Mouse (Mus musculus) kidney, postnatal 0 days (tissue): ENCODE results near the gene Lmf1. TPM values are rescaled to one million over a fixed set of nuclear protein-coding genes. Genes with fewer than 3 reads are reported as not detected.
A peak's percentile ranks its signal among the peaks of the same experiment; 100 is the strongest.

Experiments
- ATAC-seq: fragments of 200-750 bp; cut with Nextera tagmentation; replicated peaks from 2 replicates; pipeline ENCODE4 v1.8.0; 2017; ENCODE audit warnings: low read depth, moderate number of reproducible peaks, moderate TSS enrichment, moderate library complexity; ENCODE audit not compliant: low FRiP score
- DNase-seq: peaks from one replicate; pipeline ENCODE4 v3.0.0-alpha.2; 2016; ENCODE audit warnings: low spot score
- H3K27ac ChIP-seq: fragments of 300-500 bp; sonication (generic); 2 replicates; pipeline ENCODE4 v1.5.1; 2014; ENCODE audit warnings: mild to moderate bottlenecking
- H3K27me3 ChIP-seq: fragments of 300-500 bp; sonication (generic); 2 replicates; pipeline ENCODE4 v1.6.1; 2014; ENCODE audit warnings: low read length, mixed read lengths; ENCODE audit not compliant: insufficient read depth
- H3K36me3 ChIP-seq: fragments of 300-500 bp; sonication (generic); 2 replicates; pipeline ENCODE4 v1.6.1; 2014; ENCODE audit warnings: low read length, mixed read lengths; ENCODE audit not compliant: insufficient read depth
- H3K4me1 ChIP-seq: fragments of 300-500 bp; sonication (generic); replicated peaks from 2 replicates; pipeline ENCODE4 v1.6.1; 2014; ENCODE audit warnings: antibody characterized with exemption, low read length, mixed read lengths; ENCODE audit not compliant: insufficient read depth
- H3K4me2 ChIP-seq: fragments of 300-500 bp; sonication (generic); 2 replicates; pipeline ENCODE4 v1.6.1; 2014; ENCODE audit warnings: mild to moderate bottlenecking, low read length, moderate library complexity, mixed read lengths
- H3K4me3 ChIP-seq: fragments of 300-500 bp; sonication (generic); replicated peaks from 2 replicates; pipeline ENCODE4 v1.5.1; 2014; ENCODE audit warnings: low read depth, low read length
- H3K9ac ChIP-seq: fragments of 300-500 bp; sonication (generic); 2 replicates; pipeline ENCODE4 v1.6.1; 2014; ENCODE audit warnings: low read depth, low read length
- H3K9me3 ChIP-seq: fragments of 300-500 bp; sonication (generic); replicated peaks from 2 replicates; pipeline ENCODE4 v1.6.1; 2016; ENCODE audit warnings: low read length, inconsistent platforms, mixed read lengths
- CTCF ChIP-seq: IDR thresholded peaks from 2 replicates; pipeline ENCODE4 v1.5.1; 2016; ENCODE audit warnings: antibody characterized with exemption, low read depth, mild to moderate bottlenecking, moderate library complexity
- WGBS: fragments of 180-500 bp; shearing (Covaris S2); extraction: QIAGEN DNeasy Blood & Tissue Kit; methylation state at CpG from one replicate; pipeline ENCODE4 v1.1.7; 2014; 5-methylcytosine and 5-hydroxymethylcytosine counted together
- polyA plus RNA-seq: library from polyadenylated mRNA; unstranded; fragments of >200 nt; fragmentation: Nextera tagmentation; extraction: Ambion mirVana; gene quantifications from 2 replicates; pipeline ENCODE4 v1.2.1, GENCODE M21; 2015

Gene Lmf1
- polyA plus RNA-seq, 1 experiment from 2014 or later = 22.0 TPM

DNA sequence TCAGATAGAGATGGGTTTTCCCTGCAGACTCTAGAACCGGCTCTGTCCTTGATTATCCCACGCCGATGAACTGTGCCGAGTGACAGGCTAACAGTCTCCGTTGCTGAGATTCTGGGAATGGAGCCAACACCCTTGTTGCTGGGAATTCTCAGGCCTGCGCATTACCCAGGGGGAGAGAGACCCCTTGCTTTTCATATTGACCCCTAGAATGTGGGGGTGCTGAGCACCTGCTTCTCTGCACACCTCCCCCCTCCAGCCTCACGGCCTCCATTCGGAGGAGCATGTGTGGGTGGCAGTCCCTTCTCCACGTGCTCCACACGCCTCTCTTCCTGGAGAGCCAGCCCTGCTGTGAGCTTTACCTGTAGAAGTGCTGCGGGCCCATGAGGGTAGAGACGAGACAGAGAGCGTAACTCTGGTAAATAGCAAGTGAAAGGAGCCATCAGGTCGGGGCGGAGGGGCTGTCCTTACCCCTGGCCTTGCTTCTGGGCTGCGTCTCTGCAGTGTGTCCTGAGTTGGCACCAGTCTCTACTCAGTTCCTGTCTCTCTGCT is 39.7 kb downstream of the Lmf1 start:
- 0 out of 2 replicates have a peak, but pooled peaks cover 7% of the 10 kb centered on the region for H3K36me3 ChIP-seq
- H3K4me3 ChIP-seq = no peak overlapping the region
- no peaks in the 10 kb centered on the region for H3K27me3 ChIP-seq
- H3K4me1 ChIP-seq = no peaks in the 10 kb centered on the region
- H3K4me2 ChIP-seq = no peak overlapping the region
- H3K9me3 ChIP-seq = no peaks in the 10 kb centered on the region
- H3K9ac ChIP-seq = no peak overlapping the region
- no peak for TF ChIP-seq CTCF
- peak; percentile 59 for DNase-seq
- H3K27ac ChIP-seq = no peak overlapping the region
- no peak for ATAC-seq
- 51% methylated on average over 16 of the region's 16 CpGs for WGBS

DNA sequence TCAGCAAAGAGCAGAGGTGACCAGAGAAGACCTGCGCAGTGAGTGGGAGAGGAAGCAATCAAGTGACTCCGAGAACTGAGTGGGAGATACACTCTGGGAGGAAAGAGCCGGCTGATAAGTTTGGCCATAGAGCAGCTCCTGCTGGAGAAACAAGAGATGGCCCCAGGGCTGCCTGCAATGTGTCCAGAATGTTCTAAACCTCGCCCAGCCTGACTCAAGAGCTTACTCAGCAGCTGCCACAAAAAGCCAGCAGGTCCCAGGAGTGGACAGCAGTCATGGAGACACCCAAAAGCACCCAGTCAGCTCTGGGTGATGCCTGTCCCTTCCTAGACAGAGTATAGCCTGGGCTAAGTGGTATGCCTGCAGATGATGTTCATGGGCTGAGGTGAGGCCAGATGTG is 44.6 kb downstream of the Lmf1 start:
- ATAC-seq = no peak
- no peak for DNase-seq
- TF ChIP-seq CTCF = peak; percentile 20
- H3K9me3 ChIP-seq = no peaks in the 10 kb centered on the region
- no peak overlapping the region for H3K9ac ChIP-seq
- no peak overlapping the region for H3K27ac ChIP-seq
- 66% methylated on average over 4 of the region's 4 CpGs for WGBS
- no peaks in the 10 kb centered on the region for H3K4me1 ChIP-seq
- H3K4me3 ChIP-seq = no peak overlapping the region
- no peaks in the 10 kb centered on the region for H3K36me3 ChIP-seq
- no peak overlapping the region for H3K4me2 ChIP-seq
- no peaks in the 10 kb centered on the region for H3K27me3 ChIP-seq

DNA sequence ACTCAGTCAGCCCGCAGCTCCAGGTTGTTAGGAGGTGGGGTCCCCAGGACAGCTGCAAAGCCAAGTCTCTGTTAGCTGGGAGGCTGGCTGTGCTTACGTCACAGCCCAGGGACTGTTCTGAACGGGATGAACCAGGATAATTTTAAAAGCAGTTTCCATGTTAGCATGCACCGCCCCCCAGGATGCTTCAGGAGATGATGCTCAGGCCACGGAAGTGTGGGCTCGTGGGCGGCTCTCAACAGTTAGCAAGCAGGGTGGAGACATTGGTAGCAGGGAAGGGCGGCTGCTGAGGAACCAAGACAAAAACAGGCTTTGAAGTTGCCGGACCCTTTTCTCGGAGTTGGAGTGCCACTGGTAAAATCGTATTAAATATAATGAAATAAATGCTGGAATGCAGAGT is 45.0 kb downstream of the Lmf1 start:
- H3K27ac ChIP-seq = no peak overlapping the region
- H3K36me3 ChIP-seq = no peaks in the 10 kb centered on the region
- no peaks in the 10 kb centered on the region for H3K4me1 ChIP-seq
- H3K4me2 ChIP-seq = no peak overlapping the region
- no peaks in the 10 kb centered on the region for H3K9me3 ChIP-seq
- H3K4me3 ChIP-seq = no peak overlapping the region
- H3K27me3 ChIP-seq = no peaks in the 10 kb centered on the region
- 61% methylated on average over 11 of the region's 11 CpGs for WGBS
- TF ChIP-seq CTCF = no peak
- DNase-seq (no peak), ATAC-seq (no peak)
- no peak overlapping the region for H3K9ac ChIP-seq

DNA sequence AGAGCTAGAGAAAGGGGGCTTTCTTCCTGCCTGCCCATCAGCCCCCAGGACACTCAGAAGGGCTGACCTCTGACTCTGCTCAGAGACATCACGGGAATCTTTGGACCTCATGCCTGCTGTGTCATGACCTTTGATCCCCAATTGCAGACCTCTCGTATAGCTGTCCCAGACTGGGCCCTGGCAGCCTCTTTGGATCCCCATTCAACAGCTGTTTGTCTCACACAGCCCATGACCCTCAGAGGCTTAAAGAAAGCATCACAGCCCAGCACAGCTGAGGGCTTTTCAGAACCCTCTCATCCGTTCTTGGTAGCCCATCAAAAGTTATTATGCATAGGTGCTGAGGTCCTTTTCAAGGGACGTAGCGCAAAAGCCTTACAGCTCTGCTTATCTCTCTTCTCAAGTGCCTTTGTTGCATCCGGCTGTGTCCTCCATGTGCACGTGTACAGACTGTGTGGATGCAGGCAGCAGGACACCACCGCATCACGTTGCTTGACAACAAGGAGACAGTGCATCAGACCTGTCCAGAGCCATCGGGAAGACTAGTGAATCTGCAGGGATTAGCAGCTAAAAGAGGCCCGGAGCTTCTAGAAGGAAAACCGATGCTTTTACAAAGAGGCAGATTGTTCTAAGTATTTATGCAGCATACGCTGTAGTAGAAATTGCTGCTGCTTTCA is 45.7 kb downstream of the Lmf1 start:
- Histone ChIP-seq H3K4me2 (no peak overlapping the region), H3K4me3 (no peak overlapping the region), H3K27me3 (no peaks in the 10 kb centered on the region), H3K27ac (no peak overlapping the region), H3K4me1 (no peaks in the 10 kb centered on the region), H3K9ac (no peak overlapping the region), H3K36me3 (no peaks in the 10 kb centered on the region), H3K9me3 (no peaks in the 10 kb centered on the region)
- no peak for ATAC-seq
- no peak for DNase-seq
- 68% methylated on average over 13 of the region's 13 CpGs for WGBS
- TF ChIP-seq CTCF = no peak

DNA sequence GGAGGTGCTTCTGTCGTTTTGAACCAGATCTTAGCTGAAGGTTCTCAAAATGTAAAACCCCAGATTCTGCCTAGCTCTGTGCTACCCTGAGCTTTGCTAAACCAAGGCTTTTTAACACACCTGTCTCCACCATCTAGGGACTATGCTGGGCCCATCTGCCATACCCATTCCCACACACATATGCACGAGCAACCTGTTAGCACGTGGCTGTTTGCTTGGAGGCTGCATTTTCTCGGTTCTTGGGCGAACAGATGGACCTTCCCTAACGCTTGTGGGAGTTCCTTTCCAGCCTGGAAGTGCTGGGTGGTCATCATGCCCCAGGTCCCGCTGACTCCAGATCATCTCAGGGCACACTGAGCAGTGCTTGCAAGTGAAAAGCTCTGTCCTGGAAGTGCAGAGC is 46.4 kb downstream of the Lmf1 start:
- H3K4me1 ChIP-seq = no peaks in the 10 kb centered on the region
- H3K9me3 ChIP-seq = no peaks in the 10 kb centered on the region
- WGBS = 75% methylated on average over 7 of the region's 7 CpGs
- no peak overlapping the region for H3K4me3 ChIP-seq
- ATAC-seq = no peak
- H3K27ac ChIP-seq = no peak overlapping the region
- TF ChIP-seq CTCF = no peak
- no peaks in the 10 kb centered on the region for H3K27me3 ChIP-seq
- DNase-seq = no peak
- H3K4me2 ChIP-seq = no peak overlapping the region
- no peak overlapping the region for H3K9ac ChIP-seq
- H3K36me3 ChIP-seq = no peaks in the 10 kb centered on the region

DNA sequence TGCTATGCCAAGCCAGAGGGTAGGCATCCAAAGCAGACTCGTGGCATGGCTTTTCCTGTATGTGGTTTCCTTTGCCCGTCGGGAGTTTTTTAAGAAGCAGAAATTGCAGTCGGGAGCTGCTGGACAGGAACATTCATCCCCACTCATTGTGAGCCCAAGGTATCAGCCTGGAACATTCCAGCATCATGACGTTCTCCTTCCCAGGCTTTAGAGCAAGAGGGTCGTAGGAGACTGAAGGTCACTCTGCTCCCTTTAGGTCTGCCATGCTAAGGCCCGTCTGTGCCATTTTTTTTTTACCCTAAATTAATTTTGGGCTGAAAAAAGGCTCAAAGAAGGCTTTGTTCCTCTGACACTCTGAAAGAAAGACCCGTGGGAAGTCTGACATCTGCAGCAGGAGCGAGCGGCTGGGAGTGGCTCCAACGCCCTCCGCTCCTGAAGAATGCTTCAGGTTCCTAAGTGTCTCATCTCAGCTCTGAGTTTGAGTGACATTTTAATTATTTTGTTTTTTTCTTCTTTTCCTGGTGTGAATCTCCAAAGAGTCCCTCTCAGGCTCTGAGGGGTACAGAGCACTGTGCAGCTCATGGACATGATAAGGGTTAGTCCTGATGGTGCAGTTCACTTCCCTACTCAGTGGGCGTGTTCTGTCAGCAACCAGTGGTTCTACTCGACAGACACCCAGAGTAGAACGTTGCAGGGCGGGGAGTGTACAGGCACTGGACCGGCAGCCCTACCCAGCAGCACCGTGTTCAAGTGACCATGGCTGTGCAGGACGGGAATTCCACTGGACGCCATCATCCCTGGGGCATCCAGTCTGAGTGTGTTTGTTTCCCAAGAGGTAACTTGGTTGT is 47.5 kb downstream of the Lmf1 start:
- TF ChIP-seq CTCF = no peak
- no peaks in the 10 kb centered on the region for H3K27me3 ChIP-seq
- H3K27ac ChIP-seq = no peak overlapping the region
- no peaks in the 10 kb centered on the region for H3K4me1 ChIP-seq
- 40% methylated on average over 20 of the region's 20 CpGs for WGBS
- DNase-seq = peak; percentile 25
- no peak overlapping the region for H3K4me3 ChIP-seq
- no peak overlapping the region for H3K4me2 ChIP-seq
- no peak overlapping the region for H3K9ac ChIP-seq
- no peaks in the 10 kb centered on the region for H3K36me3 ChIP-seq
- H3K9me3 ChIP-seq = no peaks in the 10 kb centered on the region
- ATAC-seq = 0 out of 2 replicates have a peak, but pooled peaks have one; percentile 25
